Mouse (Mus musculus) forebrain, embryonic 14.5 days (tissue): ENCODE results near the gene Stx16. TPM values are rescaled to one million over a fixed set of nuclear protein-coding genes. Genes with fewer than 3 reads are reported as not detected.
A peak's percentile ranks its signal among the peaks of the same experiment; 100 is the strongest.

Experiments
- ATAC-seq: fragments of 200-750 bp; cut with Nextera tagmentation; 2 replicates; pipeline ENCODE4 v1.8.0; 2017; ENCODE audit warnings: mild to moderate bottlenecking, moderate library complexity
- DNase-seq: peaks from one replicate; pipeline ENCODE4 v3.0.0-alpha.2; 2015; ENCODE audit warnings: low spot score
- H3K27ac ChIP-seq: fragments of 300-500 bp; sonication (generic); 2 replicates; pipeline ENCODE4 v1.5.1; 2014; ENCODE audit warnings: low read depth, mild to moderate bottlenecking, control low read depth, low read length, moderate library complexity
- H3K27me3 ChIP-seq: fragments of 300-500 bp; sonication (generic); replicated peaks from 2 replicates; pipeline ENCODE4 v1.6.1; 2014; ENCODE audit warnings: low read length, control low read depth, mixed read lengths; ENCODE audit not compliant: control insufficient read depth, insufficient read depth
- H3K36me3 ChIP-seq: fragments of 300-500 bp; sonication (generic); 2 replicates; pipeline ENCODE4 v1.6.1; 2014; ENCODE audit warnings: low read length, control low read depth; ENCODE audit not compliant: control insufficient read depth, insufficient read depth
- H3K4me1 ChIP-seq: fragments of 300-500 bp; sonication (generic); 2 replicates; pipeline ENCODE4 v1.6.1; 2014; ENCODE audit warnings: antibody characterized with exemption, low read length, control low read depth; ENCODE audit not compliant: control insufficient read depth, insufficient read depth
- H3K4me2 ChIP-seq: fragments of 300-500 bp; sonication (generic); 2 replicates; pipeline ENCODE4 v1.6.1; 2014; ENCODE audit warnings: mild to moderate bottlenecking, control low read depth, low read length
- H3K4me3 ChIP-seq: fragments of 300-500 bp; sonication (generic); 2 replicates; pipeline ENCODE4 v1.5.1; 2014; ENCODE audit warnings: low read depth, low read length, control low read depth
- H3K9ac ChIP-seq: fragments of 300-500 bp; sonication (generic); 2 replicates; pipeline ENCODE4 v1.6.1; 2014; ENCODE audit warnings: mild to moderate bottlenecking, low read length, control low read depth, moderate library complexity
- H3K9me3 ChIP-seq: fragments of 300-500 bp; sonication (generic); replicated peaks from 2 replicates; pipeline ENCODE4 v1.6.1; 2016; ENCODE audit warnings: low read length, control low read depth, mixed read lengths; ENCODE audit not compliant: control insufficient read depth
- WGBS: fragments of 180-500 bp; shearing (Covaris S2); extraction: QIAGEN DNeasy Blood & Tissue Kit; methylation state at CpG from one replicate; pipeline ENCODE4 v1.1.7; 2014; 5-methylcytosine and 5-hydroxymethylcytosine counted together
- polyA plus RNA-seq: library from polyadenylated mRNA; unstranded; fragments of >200 nt; fragmentation: Nextera tagmentation; extraction: Ambion mirVana; gene quantifications from 2 replicates; pipeline ENCODE4 v1.2.1, GENCODE M21; 2014

The Stx16 gene
- polyA plus RNA-seq, 1 experiment from 2014 or later, result 9.1 TPM

- ATAC-seq (no peak), DNase-seq (no peak)
- Histone ChIP-seq H3K4me1 (peaks cover 7% of the 10 kb centered on the region), H3K4me3 (no peak overlapping the region), H3K9ac (no peak overlapping the region), H3K4me2 (no peak overlapping the region), H3K9me3 (no peaks in the 10 kb centered on the region), H3K36me3 (no peaks in the 10 kb centered on the region), H3K27ac (no peak overlapping the region), H3K27me3 (no peaks in the 10 kb centered on the region)
- 87% methylated on average over 3 of the region's 3 CpGs for WGBS
Measured at GRCm38 (mm10) chr2:174082380-174082918, 6.3 kb downstream of the Stx16 start.

GRCm38 (mm10) chr2:174095086-174095485 lies 19.0 kb downstream of the Stx16 start:
- no peak for ATAC-seq

GRCm38 (mm10) chr2:174102399-174102798 lies 26.3 kb downstream of the Stx16 start:
- DNase-seq (no peak), ATAC-seq (no peak)
- Histone ChIP-seq H3K9ac (no peak overlapping the region), H3K36me3 (peaks cover 5% of the 10 kb centered on the region; the same call in 1 of the 2 replicates), H3K27me3 (no peaks in the 10 kb centered on the region), H3K4me1 (no peaks in the 10 kb centered on the region), H3K4me3 (no peak overlapping the region), H3K27ac (no peak overlapping the region), H3K9me3 (no peaks in the 10 kb centered on the region), H3K4me2 (no peak overlapping the region)
- 80% methylated on average over 7 of the region's 7 CpGs for WGBS

More at GRCm38 (mm10) chr2:174095086-174095485, 19.0 kb downstream of the Stx16 start:
- no peak overlapping the region for H3K27ac ChIP-seq
- no peaks in the 10 kb centered on the region for H3K9me3 ChIP-seq
- WGBS, result 97% methylated on average over 3 of the region's 3 CpGs
- no peak for DNase-seq
- H3K4me1 ChIP-seq, result no peaks in the 10 kb centered on the region
- peaks cover 33% of the 10 kb centered on the region for H3K36me3 ChIP-seq
- no peak overlapping the region for H3K9ac ChIP-seq
- no peaks in the 10 kb centered on the region for H3K27me3 ChIP-seq
- no peak overlapping the region for H3K4me3 ChIP-seq
- H3K4me2 ChIP-seq, result no peak overlapping the region

DNA sequence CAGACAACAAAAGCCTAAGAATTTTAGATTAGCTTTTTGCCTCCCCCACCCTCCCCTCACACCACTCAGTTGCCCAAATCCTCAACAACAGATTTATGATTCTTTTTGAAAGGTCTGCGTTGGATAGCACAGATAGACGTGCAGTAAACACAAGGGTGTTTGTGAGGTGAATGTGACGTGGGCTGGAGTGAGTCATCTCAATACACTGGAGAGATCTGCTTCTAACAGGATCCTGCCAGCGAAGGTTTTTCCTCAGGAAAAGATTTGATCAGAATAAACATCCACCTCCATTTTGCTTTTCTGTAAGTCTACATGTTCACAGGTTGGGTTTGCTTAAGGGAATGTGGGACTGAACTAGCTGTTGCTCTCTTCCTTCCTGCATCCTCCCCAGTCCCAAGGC lies 27.4 kb downstream of the Stx16 start:
- Histone ChIP-seq H3K27me3 (no peaks in the 10 kb centered on the region), H3K4me2 (no peak overlapping the region), H3K9ac (no peak overlapping the region), H3K4me3 (no peak overlapping the region), H3K4me1 (no peaks in the 10 kb centered on the region), H3K27ac (no peak overlapping the region), H3K36me3 (0 out of 2 replicates have a peak, but pooled peaks cover 4% of the 10 kb centered on the region), H3K9me3 (no peaks in the 10 kb centered on the region)
- 92% methylated on average over 4 of the region's 4 CpGs for WGBS
- DNase-seq, result no peak
- ATAC-seq, result no peak

DNA sequence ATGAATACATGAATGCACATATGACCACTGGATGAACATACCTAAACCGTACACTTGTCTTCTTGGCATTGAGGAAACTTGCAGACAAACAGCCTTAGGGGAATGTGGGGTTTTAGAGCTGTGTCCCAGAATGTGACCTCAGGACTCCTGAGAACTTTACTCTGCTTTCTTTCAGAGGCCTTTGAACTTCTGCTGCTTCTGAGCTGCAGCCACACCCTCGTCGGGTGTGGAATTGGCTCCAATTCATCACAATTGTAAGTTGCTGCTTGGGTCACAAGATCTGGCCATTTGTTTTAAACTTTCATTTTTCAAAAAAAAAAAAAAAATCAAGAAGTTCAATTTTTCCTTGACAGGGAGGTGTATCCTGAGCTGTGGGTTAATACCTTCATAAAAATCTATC lies 31.3 kb downstream of the Stx16 start:
- Histone ChIP-seq H3K4me3 (no peak overlapping the region), H3K4me2 (no peak overlapping the region), H3K27ac (no peak overlapping the region), H3K27me3 (no peaks in the 10 kb centered on the region), H3K36me3 (no peaks in the 10 kb centered on the region), H3K9ac (no peak overlapping the region), H3K9me3 (no peaks in the 10 kb centered on the region), H3K4me1 (peaks cover 6% of the 10 kb centered on the region; the same call in 1 of the 2 replicates)
- WGBS, result 91% methylated on average over 3 of the region's 3 CpGs
- no peak for DNase-seq
- ATAC-seq, result no peak

GRCm38 (mm10) chr2:174109991-174110782 lies 34.1 kb downstream of the Stx16 start, which contains the start of gene Npepl1:
Gene Npepl1, plus strand, starts transcription at chr2:174110349.
- Histone ChIP-seq H3K4me2 (peak within 1 kb of the TSS; percentile 77), H3K4me1 (peaks cover 6% of the 10 kb centered on the region; the same call in 1 of the 2 replicates), H3K36me3 (no peaks in the 10 kb centered on the region), H3K9me3 (no peaks in the 10 kb centered on the region), H3K27me3 (no peaks in the 10 kb centered on the region), H3K27ac (0 out of 2 replicates have a peak within 1 kb of the TSS, but pooled peaks have one; percentile 27), H3K4me3 (peak within 1 kb of the TSS; percentile 43), H3K9ac (peak within 1 kb of the TSS; percentile 81)
- ATAC-seq, result peak; percentile 93
- peak; percentile 57 for DNase-seq
- WGBS, result 2% methylated on average over 75 of the region's 90 CpGs

- Histone ChIP-seq H3K9ac (peak overlapping the region; percentile 81), H3K36me3 (no peaks in the 10 kb centered on the region), H3K27me3 (no peaks in the 10 kb centered on the region), H3K4me2 (peak overlapping the region; percentile 77), H3K4me3 (peak overlapping the region; percentile 43), H3K27ac (no peak overlapping the region), H3K4me1 (peaks cover 6% of the 10 kb centered on the region; the same call in 1 of the 2 replicates), H3K9me3 (no peaks in the 10 kb centered on the region)
- DNase-seq, result peak; percentile 25
- 56% methylated on average over 33 of the region's 33 CpGs for WGBS
- ATAC-seq, result peak; percentile 51
Measured at GRCm38 (mm10) chr2:174110783-174111549, 34.9 kb downstream of the Stx16 start.

- Histone ChIP-seq H3K9me3 (no peaks in the 10 kb centered on the region), H3K27ac (no peak overlapping the region), H3K4me2 (no peak overlapping the region), H3K9ac (no peak overlapping the region), H3K4me1 (peaks cover 6% of the 10 kb centered on the region; the same call in 1 of the 2 replicates), H3K36me3 (0 out of 2 replicates have a peak, but pooled peaks cover 11% of the 10 kb centered on the region), H3K4me3 (no peak overlapping the region), H3K27me3 (no peaks in the 10 kb centered on the region)
- no peak for DNase-seq
- no peak for ATAC-seq
- 90% methylated on average over 18 of the region's 18 CpGs for WGBS
Measured at GRCm38 (mm10) chr2:174112931-174113330, 36.8 kb downstream of the Stx16 start.
